Mouse (Mus musculus) heart, postnatal 4 days (tissue): ENCODE data around the gene D230025D16Rik. TPM values are rescaled to one million over a fixed set of nuclear protein-coding genes. Genes with fewer than 3 reads are reported as not detected.

ENCODE experiments used
- DNase-seq: peaks from one replicate; pipeline ENCODE4 v3.0.0; 2021
- total RNA-seq, 2 experiments: library from RNA; stranded (reverse); gene quantifications; 2 replicates each; pipeline ENCODE4 v1.2.3; 2021

D230025D16Rik gene
- total RNA-seq, 2 experiments from 2014 or later: 14.3 to 16.7 TPM

GRCm38 (mm10) chr8:105237442-105238142 lies 12.6 kb downstream of the D230025D16Rik start:
- DNase-seq: no peak

- DNase-seq: no peak
These were observed 16.1 kb downstream of the D230025D16Rik start for GRCm38 (mm10) chr8:105241016-105241415.

- no peak for DNase-seq
These were observed 27.0 kb downstream of the D230025D16Rik start for GRCm38 (mm10) chr8:105251954-105252353.

GRCm38 (mm10) chr8:105252680-105253537 lies 28.0 kb downstream of the D230025D16Rik start:
- no peak for DNase-seq

- no peak for DNase-seq
These were observed 28.8 kb downstream of the D230025D16Rik start for GRCm38 (mm10) chr8:105253766-105254151.

- peak; percentile 94 for DNase-seq
These were observed 29.4 kb downstream of the D230025D16Rik start for GRCm38 (mm10) chr8:105254152-105254965.

GRCm38 (mm10) chr8:105254966-105255350 lies 30.0 kb downstream of the D230025D16Rik start, which contains the start of gene B3gnt9:
Gene B3gnt9, minus strand, starts transcription at chr8:105255153.
- peak; percentile 81 for DNase-seq

- DNase-seq: no peak
These were observed 32.6 kb downstream of the D230025D16Rik start for GRCm38 (mm10) chr8:105257318-105258114.

GRCm38 (mm10) chr8:105258911-105259720 lies 34.2 kb downstream of the D230025D16Rik start:
- no peak for DNase-seq

GRCm38 (mm10) chr8:105259721-105260320 lies 34.9 kb downstream of the D230025D16Rik start:
- DNase-seq: peak; percentile 86

- DNase-seq: no peak
These were observed 35.6 kb downstream of the D230025D16Rik start for GRCm38 (mm10) chr8:105260371-105261099.

- no peak for DNase-seq
These were observed 36.5 kb downstream of the D230025D16Rik start for GRCm38 (mm10) chr8:105261326-105261980.

GRCm38 (mm10) chr8:105263244-105263912 lies 38.4 kb downstream of the D230025D16Rik start:
- DNase-seq: no peak

- peak; percentile 74 for DNase-seq
These were observed 39.4 kb downstream of the D230025D16Rik start, which contains the start of the genes Tradd and Fbxl8 for GRCm38 (mm10) chr8:105264024-105264982. Gene Tradd, minus strand, starts transcription at chr8:105264609. Gene Fbxl8, plus strand, starts transcription at chr8:105264648.

- no peak for DNase-seq
These were observed 40.2 kb downstream of the D230025D16Rik start for GRCm38 (mm10) chr8:105265128-105265527.

GRCm38 (mm10) chr8:105266775-105267174 lies 41.8 kb downstream of the D230025D16Rik start:
- no peak for DNase-seq
